Mouse (Mus musculus): ENCODE measurements around the gene Fbxl19. TPM values are rescaled to one million over a fixed set of nuclear protein-coding genes. Genes with fewer than 3 reads are reported as not detected.
A peak's percentile ranks its signal among the peaks of the same experiment; 100 is the strongest.

Gene Fbxl19
- total and polyA plus RNA-seq, 3 experiments = 22.4 to 31.7 (median 28.2) TPM

- H3K79me2 ChIP-seq (replicated peaks; ENCODE audit: control insufficient read depth, extremely low read depth, insufficient read depth, poor library complexity, severe bottlenecking) = peaks cover 14% of the 10 kb centered on the region
- dilution Hi-C loops (cut with MboI; ENCODE audit: extremely low pct_ligation_motif_present, extremely low pct_unique_long_range_greater_than_20kb, low sequenced_read_pairs) (no loop called here), in situ Hi-C loops (cut with MboI; ENCODE audit: low pct_ligation_motif_present, low pct_unique_long_range_greater_than_20kb, low sequenced_read_pairs) (loop anchor here (5.0 to 25.0 kb wide), 2 partner anchors 409 to 1054 kb away; no protein-coding TSS in a partner anchor)
- H3K36me3 ChIP-seq (replicated peaks in 1 of 2; ENCODE audit: control insufficient read depth in 1 of 2, insufficient read depth in 1 of 2, low read length in 1 of 2) = peaks cover 13 to 39% of the 10 kb centered on the region in 2 experiments
- TF ChIP-seq MAZ (IDR thresholded peaks at IDR 0.05; ENCODE audit: low read depth, low read length) (peak; percentile 47; the same call in 1 of the 2 replicates), TCF12 (IDR thresholded peaks at IDR 0.05; ENCODE audit: low read depth, low read length) (no peak), SIN3A (IDR thresholded peaks at IDR 0.05; ENCODE audit: low read length) (0 out of 2 replicates have a peak, but pooled peaks have one; percentile 48), TBP (conservative IDR thresholded peaks at IDR 0.05; ENCODE audit: low read depth, low read length) (peak; percentile 11; the same call in 1 of the 2 replicates), MAFK (IDR thresholded peaks at IDR 0.05; ENCODE audit: insufficient replicate concordance, low read length) (no peak), RCOR1 (conservative IDR thresholded peaks at IDR 0.05; ENCODE audit: low read depth, low read length) (no peak), MAX (IDR thresholded peaks at IDR 0.05; ENCODE audit: low read length) (peak; percentile 93), MXI1 (IDR thresholded peaks at IDR 0.05; ENCODE audit: low read depth, low read length) (peak; percentile 88), ZNF384 (IDR thresholded peaks at IDR 0.05; ENCODE audit: low read depth, low read length) (no peak), MYC (IDR thresholded peaks at IDR 0.05; ENCODE audit: low read depth, low read length) (peak; percentile 81), POLR2A (IDR thresholded peaks at IDR 0.05; ENCODE audit: low read depth, low read length) (peak; percentile 51; the same call in 1 of the 2 replicates)
- peak overlapping the region; percentile 72 for H3K9ac ChIP-seq (ENCODE audit: insufficient read depth, low read depth)
- H3K4me2 ChIP-seq (ENCODE audit: insufficient read depth, low read depth, poor library complexity, severe bottlenecking) = peak overlapping the region; percentile 72
- no peaks in the 10 kb centered on the region for H3K9me3 ChIP-seq (replicated peaks; ENCODE audit: low read length)
- H3K4me3 ChIP-seq (replicated peaks in 1 of 3; ENCODE audit: low read depth in 2 of 3, low read length in 2 of 3, poor library complexity in 1 of 3) = peak overlapping the region; percentile 77 to 87 (median 78)
- H3K4me1 ChIP-seq (ENCODE audit: control insufficient read depth in 1 of 2, insufficient read depth in 2 of 2) = peaks cover 5 to 65% of the 10 kb centered on the region in 2 experiments
- H3K27ac ChIP-seq (ENCODE audit: insufficient read depth, low read depth) = peak overlapping the region; percentile 65
- H3K27me3 ChIP-seq (replicated peaks) = no peaks in the 10 kb centered on the region
- DNase-seq (ENCODE audit: extremely low read depth) = peak; percentile 43
Observed at GRCm38 (mm10) chr7:127771262-127771661, 26.9 kb downstream of the Fbxl19 start.

- H3K79me2 ChIP-seq (replicated peaks; ENCODE audit: control insufficient read depth, extremely low read depth, insufficient read depth, poor library complexity, severe bottlenecking) = peaks cover 14% of the 10 kb centered on the region
- H3K4me1 ChIP-seq (ENCODE audit: control insufficient read depth in 1 of 2, insufficient read depth in 2 of 2) = peaks cover 5 to 65% of the 10 kb centered on the region in 2 experiments
- H3K4me2 ChIP-seq (ENCODE audit: insufficient read depth, low read depth, poor library complexity, severe bottlenecking) = peak overlapping the region; percentile 39
- in situ Hi-C loops (cut with MboI; ENCODE audit: low pct_ligation_motif_present, low pct_unique_long_range_greater_than_20kb, low sequenced_read_pairs) (loop anchor here (5.0 to 25.0 kb wide), 2 partner anchors 410 to 1055 kb away; no protein-coding TSS in a partner anchor), dilution Hi-C loops (cut with MboI; ENCODE audit: extremely low pct_ligation_motif_present, extremely low pct_unique_long_range_greater_than_20kb, low sequenced_read_pairs) (no loop called here)
- no peak overlapping the region for H3K4me3 ChIP-seq (replicated peaks in 1 of 3; ENCODE audit: low read depth in 2 of 3, low read length in 2 of 3, poor library complexity in 1 of 3)
- peaks cover 9 to 33% of the 10 kb centered on the region in 2 experiments for H3K36me3 ChIP-seq (replicated peaks in 1 of 2; ENCODE audit: control insufficient read depth in 1 of 2, insufficient read depth in 1 of 2, low read length in 1 of 2)
- TF ChIP-seq MEF2A (IDR thresholded peaks at IDR 0.05; ENCODE audit: borderline replicate concordance, low read depth, low read length) = no peak
- no peak for TF ChIP-seq BHLHE40 (IDR thresholded peaks at IDR 0.05; ENCODE audit: low read depth, low read length)
- no peak for TF ChIP-seq ZNF384 (IDR thresholded peaks at IDR 0.05; ENCODE audit: low read depth, low read length)
- no peak for TF ChIP-seq GABPA (IDR thresholded peaks at IDR 0.05; ENCODE audit: insufficient replicate concordance, low read depth, low read length)
- no peak for TF ChIP-seq USF1 (IDR thresholded peaks at IDR 0.05; ENCODE audit: low read depth, low read length)
- no peak for TF ChIP-seq ZMIZ1 (IDR thresholded peaks at IDR 0.05; ENCODE audit: low read depth, low read length)
- TF ChIP-seq MAZ (IDR thresholded peaks at IDR 0.05; ENCODE audit: low read depth, low read length) = no peak
- TF ChIP-seq EP300 (IDR thresholded peaks at IDR 0.05; ENCODE audit: low read length) = no peak
- no peak for TF ChIP-seq NRF1 (IDR thresholded peaks at IDR 0.05; ENCODE audit: low read depth, low read length)
- TF ChIP-seq RCOR1 (conservative IDR thresholded peaks at IDR 0.05; ENCODE audit: low read depth, low read length) = no peak
- no peak for TF ChIP-seq NELFE (IDR thresholded peaks at IDR 0.05; ENCODE audit: low read depth, low read length)
- TF ChIP-seq TBP (conservative IDR thresholded peaks at IDR 0.05; ENCODE audit: low read depth, low read length) = no peak
- TF ChIP-seq CHD2 (IDR thresholded peaks at IDR 0.05; ENCODE audit: low read length) = no peak
- TF ChIP-seq MYC (IDR thresholded peaks at IDR 0.05; ENCODE audit: low read depth, low read length) = no peak
- no peak for TF ChIP-seq CHD1 (IDR thresholded peaks at IDR 0.05; ENCODE audit: low read depth, low read length)
- TF ChIP-seq CTCF (conservative IDR thresholded peaks at IDR 0.05 in 1 of 2, IDR thresholded peaks at IDR 0.05 in 1 of 2; ENCODE audit: low read depth in 2 of 2, low read length in 2 of 2) = no peak
- no peak for TF ChIP-seq JUN (IDR thresholded peaks at IDR 0.05; ENCODE audit: insufficient read depth, low read depth, low read length)
- no peaks in the 10 kb centered on the region for H3K27me3 ChIP-seq (replicated peaks)
- DNase-seq (ENCODE audit: extremely low read depth) = no peak
- H3K9ac ChIP-seq (ENCODE audit: insufficient read depth, low read depth) = peak overlapping the region; percentile 2; the same call in 1 of the 2 replicates
- no peaks in the 10 kb centered on the region for H3K9me3 ChIP-seq (replicated peaks; ENCODE audit: low read length)
- peak overlapping the region; percentile 65 for H3K27ac ChIP-seq (ENCODE audit: insufficient read depth, low read depth)
Observed at GRCm38 (mm10) chr7:127772080-127772479, 27.7 kb downstream of the Fbxl19 start.

Data from CH12.LX (cell line).